Mouse (Mus musculus) myocyte (in vitro differentiated cells): ENCODE results near the gene Pml.

ENCODE experiments used
- CEBPB ChIP-seq: IDR thresholded peaks from 2 replicates; pipeline ENCODE4 v1.6.1; 2011; ENCODE audit warnings: mild to moderate bottlenecking, moderate library complexity; ENCODE audit not compliant: poor library complexity, insufficient read depth, severe bottlenecking
- E2F4 ChIP-seq: IDR thresholded peaks from one replicate; pipeline ENCODE4 v1.6.1; 2011; ENCODE audit warnings: mild to moderate bottlenecking, control low read depth, moderate library complexity; ENCODE audit not compliant: insufficient read depth
- MYOG ChIP-seq, 3 experiments: IDR thresholded peaks; one replicate each; pipeline ENCODE4 v1.6.1; 2011; ENCODE audit warnings: control low read depth in 2 of 3, low read depth in 2 of 3, mild to moderate bottlenecking in 2 of 3; ENCODE audit not compliant: insufficient read length in 2 of 3, control insufficient read depth in 1 of 3, insufficient read depth in 1 of 3
- POLR2A ChIP-seq: IDR thresholded peaks from one replicate; pipeline ENCODE4 v1.6.1; 2011; ENCODE audit warnings: low read depth, mild to moderate bottlenecking, control low read depth, moderate library complexity; ENCODE audit not compliant: insufficient read length
- POLR2AphosphoS2 ChIP-seq: IDR thresholded peaks from one replicate; pipeline ENCODE4 v1.6.1; 2011; ENCODE audit warnings: low read depth, control low read depth; ENCODE audit not compliant: insufficient read length
- TCF12 ChIP-seq: IDR thresholded peaks from one replicate; pipeline ENCODE4 v1.6.1; 2011; ENCODE audit warnings: mild to moderate bottlenecking, control low read depth; ENCODE audit not compliant: poor library complexity, insufficient read depth, severe bottlenecking
- USF1 ChIP-seq: IDR thresholded peaks from one replicate; pipeline ENCODE4 v1.6.1; 2011; ENCODE audit warnings: low read depth, mild to moderate bottlenecking, control low read depth, moderate library complexity

DNA sequence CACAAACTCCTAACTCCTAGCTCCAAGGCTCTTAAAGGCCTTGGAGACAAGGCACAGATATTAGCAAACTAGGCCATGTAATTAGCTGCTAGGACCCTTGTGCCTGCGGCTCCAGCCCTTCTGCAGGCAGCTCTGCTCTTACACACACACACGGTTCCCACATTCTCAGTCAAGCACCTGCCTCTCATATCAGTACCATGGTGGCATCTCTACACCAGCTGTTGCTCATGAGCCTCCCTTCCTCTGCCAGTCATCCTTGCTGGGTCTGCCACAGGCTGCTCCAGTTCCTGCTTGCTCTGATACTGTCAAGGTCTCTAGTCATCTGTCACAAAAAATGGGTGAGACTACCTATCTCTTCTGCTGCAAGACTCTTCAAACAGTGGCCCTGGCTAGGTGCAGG, 25.2 kb downstream of the Pml start:
- TF ChIP-seq MYOG (IDR thresholded peaks at IDR 0.05; ENCODE audit: control insufficient read depth in 1 of 3, insufficient read depth in 1 of 3, insufficient read length in 2 of 3, low read depth in 2 of 3): peak in 1 of 3 experiments; percentile 43
- no peak for TF ChIP-seq POLR2AphosphoS2
- no peak for TF ChIP-seq POLR2A
- no peak for TF ChIP-seq E2F4
- TF ChIP-seq TCF12: no peak
- TF ChIP-seq CEBPB: no peak
- TF ChIP-seq USF1: no peak
